Mouse (Mus musculus) midbrain, embryonic 15.5 days (tissue): ENCODE measurements around the gene Trim15. TPM values are rescaled to one million over a fixed set of nuclear protein-coding genes. Genes with fewer than 3 reads are reported as not detected.
"Not testable (repeated sequence)": the region's sequence is repeated elsewhere in the genome, so short reads cannot be mapped to it uniquely, and the experiment has no call there.

ENCODE experiments used
- ATAC-seq: fragments of 200-750 bp; cut with Nextera tagmentation; replicated peaks from 2 replicates; pipeline ENCODE4 v1.8.0; 2017; ENCODE audit warnings: moderate TSS enrichment
- H3K27ac ChIP-seq: fragments of 300-500 bp; sonication (generic); 2 replicates; pipeline ENCODE4 v1.5.1; 2015; ENCODE audit warnings: mild to moderate bottlenecking, inconsistent platforms
- H3K27me3 ChIP-seq: fragments of 300-500 bp; sonication (generic); replicated peaks from 2 replicates; pipeline ENCODE4 v1.6.1; 2015; ENCODE audit warnings: inconsistent platforms
- H3K36me3 ChIP-seq: fragments of 300-500 bp; sonication (generic); replicated peaks from 2 replicates; pipeline ENCODE4 v1.6.1; 2015; ENCODE audit warnings: inconsistent platforms
- H3K4me1 ChIP-seq: fragments of 300-500 bp; sonication (generic); 2 replicates; pipeline ENCODE4 v1.6.1; 2015; ENCODE audit warnings: inconsistent platforms
- H3K4me2 ChIP-seq: fragments of 300-500 bp; sonication (generic); 2 replicates; pipeline ENCODE4 v1.6.1; 2015; ENCODE audit warnings: inconsistent platforms, mild to moderate bottlenecking, moderate library complexity
- H3K4me3 ChIP-seq: fragments of 300-500 bp; sonication (generic); 2 replicates; pipeline ENCODE4 v1.5.1; 2015; ENCODE audit warnings: mild to moderate bottlenecking, inconsistent platforms
- H3K9ac ChIP-seq: fragments of 300-500 bp; sonication (generic); 2 replicates; pipeline ENCODE4 v1.6.1; 2015; ENCODE audit warnings: mild to moderate bottlenecking, inconsistent platforms
- H3K9me3 ChIP-seq: fragments of 300-500 bp; sonication (generic); 2 replicates; pipeline ENCODE4 v1.6.1; 2016; ENCODE audit warnings: inconsistent platforms
- WGBS: fragments of 180-500 bp; shearing (Covaris S2); methylation state at CpG from one replicate; pipeline ENCODE4 v1.1.7; 2015; ENCODE audit warnings: mixed read lengths; 5-methylcytosine and 5-hydroxymethylcytosine counted together
- polyA plus RNA-seq: library from polyadenylated mRNA; unstranded; fragments of >200 nt; fragmentation: Nextera tagmentation; extraction: Ambion mirVana; gene quantifications from 2 replicates; pipeline ENCODE4 v1.2.1, GENCODE M21; 2015

Gene Trim15
- polyA plus RNA-seq, 1 experiment from 2014 or later: 1.2 TPM

DNA sequence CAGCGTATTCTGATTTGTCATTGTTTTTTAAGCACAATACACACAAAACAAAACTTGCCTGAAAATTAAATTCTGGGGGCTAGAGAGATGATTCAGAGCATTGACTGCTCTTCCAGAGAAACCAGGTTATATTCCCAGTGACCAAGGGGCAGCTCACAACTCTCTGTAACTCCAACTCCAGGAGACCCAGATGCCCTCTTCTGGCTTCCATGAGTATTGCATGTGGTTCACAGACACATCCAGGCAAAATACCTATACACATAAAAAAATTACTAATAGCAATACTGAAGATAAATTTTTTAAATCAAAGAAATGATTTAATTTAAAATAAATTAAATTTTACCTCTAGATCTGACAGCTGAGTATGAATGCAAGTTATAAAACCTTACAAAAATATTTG lies 29.6 kb upstream of the Trim15 start:
- Histone ChIP-seq H3K4me2 (no peak overlapping the region), H3K27me3 (no peaks in the 10 kb centered on the region), H3K4me3 (no peak overlapping the region), H3K9ac (no peak overlapping the region), H3K9me3 (no peaks in the 10 kb centered on the region), H3K27ac (no peak overlapping the region), H3K36me3 (no peaks in the 10 kb centered on the region), H3K4me1 (no peaks in the 10 kb centered on the region)
- WGBS: 96% methylated on average over 1 of the region's 1 CpGs
- no peak for ATAC-seq

DNA sequence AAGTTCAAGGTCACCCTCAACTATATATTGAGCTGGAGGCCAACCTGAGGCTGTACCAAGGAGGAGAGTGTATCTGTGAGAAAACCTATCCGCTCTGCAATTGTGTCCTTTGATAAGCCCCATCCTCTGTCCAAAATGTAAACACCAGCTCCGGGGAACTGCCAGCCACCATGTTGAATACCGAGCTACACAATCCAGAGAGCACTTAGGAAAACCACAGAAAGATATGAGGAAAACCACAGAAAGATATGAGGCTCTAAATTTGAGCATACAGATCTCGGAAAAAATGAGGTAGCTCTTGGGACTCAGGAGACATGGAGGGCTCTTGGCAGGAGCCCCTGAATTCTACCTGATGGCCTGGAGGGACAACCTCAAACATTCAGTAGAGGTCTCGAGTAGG lies 26.4 kb upstream of the Trim15 start:
- H3K27me3 ChIP-seq: no peaks in the 10 kb centered on the region

DNA sequence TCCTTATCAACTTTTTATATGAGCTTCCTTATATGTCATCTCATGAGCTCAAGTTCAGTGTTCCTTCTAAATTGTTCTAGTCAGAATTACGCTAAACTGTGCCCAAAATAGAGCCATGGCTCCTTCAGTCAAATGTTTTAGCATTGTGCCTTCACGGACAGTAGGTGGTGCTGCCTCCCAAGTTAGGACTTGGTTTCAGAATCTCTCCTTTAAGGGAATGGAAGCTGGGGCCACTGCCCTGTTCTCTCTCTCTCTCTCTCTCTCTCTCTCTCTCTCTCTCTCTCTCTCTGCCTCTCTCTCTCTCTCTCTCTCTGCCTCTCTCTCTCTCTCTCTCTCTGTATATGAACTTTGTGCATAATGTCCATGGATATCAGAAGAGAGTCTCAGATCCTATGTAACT lies 25.4 kb upstream of the Trim15 start:
- Histone ChIP-seq H3K9ac (no peak overlapping the region), H3K36me3 (no peaks in the 10 kb centered on the region), H3K9me3 (no peaks in the 10 kb centered on the region), H3K27ac (no peak overlapping the region), H3K27me3 (no peaks in the 10 kb centered on the region), H3K4me2 (no peak overlapping the region), H3K4me3 (no peak overlapping the region), H3K4me1 (no peaks in the 10 kb centered on the region)
- peak; percentile 62; the same call in 1 of the 2 replicates for ATAC-seq
- WGBS: 12% methylated on average over 2 of the region's 2 CpGs

More for the DNA sequence above, 26.4 kb upstream of the Trim15 start:
- WGBS: 78% methylated on average over 5 of the region's 5 CpGs
- ATAC-seq: no peak
- H3K9me3 ChIP-seq: no peaks in the 10 kb centered on the region
- H3K4me2 ChIP-seq: no peak overlapping the region
- H3K27ac ChIP-seq: no peak overlapping the region
- no peaks in the 10 kb centered on the region for H3K36me3 ChIP-seq
- H3K9ac ChIP-seq: no peak overlapping the region
- H3K4me3 ChIP-seq: no peak overlapping the region
- H3K4me1 ChIP-seq: no peaks in the 10 kb centered on the region

DNA sequence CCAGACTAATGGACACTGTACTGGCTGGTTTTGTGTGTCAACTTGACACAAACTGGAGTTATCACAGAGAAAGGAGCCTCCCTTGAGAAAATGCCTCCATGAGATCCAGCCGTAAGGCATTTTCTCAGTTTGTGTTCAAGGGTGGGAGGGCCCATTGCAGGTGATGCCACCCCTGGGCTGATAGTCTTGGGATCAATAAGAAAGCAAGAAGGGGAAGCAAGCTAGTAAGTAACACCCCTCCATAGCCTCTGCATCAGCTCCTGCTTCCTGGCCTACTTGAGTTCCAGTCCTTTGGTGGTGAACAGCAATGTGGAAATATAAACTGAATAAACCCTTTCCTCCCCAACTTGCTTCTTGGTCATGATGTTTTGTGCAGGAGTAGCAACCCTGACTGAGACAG lies 24.5 kb upstream of the Trim15 start:
- not testable (repeated sequence) for H3K27ac ChIP-seq, H3K9ac ChIP-seq, H3K4me3 ChIP-seq, H3K4me2 ChIP-seq, H3K27me3 ChIP-seq, H3K4me1 ChIP-seq, H3K9me3 ChIP-seq, H3K36me3 ChIP-seq, ATAC-seq
- WGBS: 80% methylated on average over 1 of the region's 1 CpGs

DNA sequence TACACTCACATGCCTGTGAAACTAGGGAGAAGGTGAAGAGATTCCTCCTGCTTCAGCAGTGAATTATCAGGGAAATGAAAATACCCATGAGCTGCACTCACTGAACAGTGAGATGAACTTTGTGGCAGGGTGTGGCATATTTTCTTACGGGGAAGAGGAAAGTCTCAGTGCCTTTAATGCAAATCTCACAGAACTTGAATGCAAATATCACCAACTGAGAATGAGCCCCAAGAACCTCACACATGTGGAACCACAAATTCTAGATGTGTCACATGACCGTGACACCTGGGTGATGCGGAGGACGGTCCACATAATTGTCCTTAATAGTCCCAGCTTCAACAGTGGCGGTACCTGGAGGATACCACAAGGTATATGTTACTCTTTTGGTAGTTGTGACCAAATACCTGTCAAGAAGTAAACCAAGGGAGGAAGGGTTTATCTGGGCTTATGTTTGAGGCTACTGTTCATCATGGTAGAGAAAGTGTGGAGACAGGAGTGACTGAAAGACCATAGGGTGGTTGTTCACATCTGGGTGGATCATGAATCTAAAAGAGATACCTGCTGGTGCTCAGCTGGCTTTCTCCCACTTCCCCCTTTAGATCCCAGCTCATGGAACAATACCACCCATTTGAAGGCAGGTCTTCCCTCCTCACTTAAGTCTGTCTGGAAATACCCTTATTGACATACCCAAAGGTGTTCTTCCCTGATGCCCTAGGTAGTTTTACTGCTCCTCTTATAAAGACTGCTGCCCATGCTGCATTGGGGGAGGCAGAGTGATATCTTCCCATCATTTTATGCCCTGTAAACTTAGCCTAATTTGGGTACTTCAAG lies 23.3 kb upstream of the Trim15 start, which contains the start of gene Trim40:
Gene Trim40, minus strand, starts transcription at position 51 of the 831 bp plus-strand sequence.
- Histone ChIP-seq H3K27ac (no peak within 1 kb of the TSS), H3K4me3 (no peak within 1 kb of the TSS), H3K36me3 (no peaks in the 10 kb centered on the region), H3K9ac (no peak within 1 kb of the TSS), H3K4me2 (no peak within 1 kb of the TSS), H3K9me3 (no peaks in the 10 kb centered on the region), H3K27me3 (no peaks in the 10 kb centered on the region), H3K4me1 (no peaks in the 10 kb centered on the region)
- 89% methylated on average over 5 of the region's 5 CpGs for WGBS
- no peak for ATAC-seq

DNA sequence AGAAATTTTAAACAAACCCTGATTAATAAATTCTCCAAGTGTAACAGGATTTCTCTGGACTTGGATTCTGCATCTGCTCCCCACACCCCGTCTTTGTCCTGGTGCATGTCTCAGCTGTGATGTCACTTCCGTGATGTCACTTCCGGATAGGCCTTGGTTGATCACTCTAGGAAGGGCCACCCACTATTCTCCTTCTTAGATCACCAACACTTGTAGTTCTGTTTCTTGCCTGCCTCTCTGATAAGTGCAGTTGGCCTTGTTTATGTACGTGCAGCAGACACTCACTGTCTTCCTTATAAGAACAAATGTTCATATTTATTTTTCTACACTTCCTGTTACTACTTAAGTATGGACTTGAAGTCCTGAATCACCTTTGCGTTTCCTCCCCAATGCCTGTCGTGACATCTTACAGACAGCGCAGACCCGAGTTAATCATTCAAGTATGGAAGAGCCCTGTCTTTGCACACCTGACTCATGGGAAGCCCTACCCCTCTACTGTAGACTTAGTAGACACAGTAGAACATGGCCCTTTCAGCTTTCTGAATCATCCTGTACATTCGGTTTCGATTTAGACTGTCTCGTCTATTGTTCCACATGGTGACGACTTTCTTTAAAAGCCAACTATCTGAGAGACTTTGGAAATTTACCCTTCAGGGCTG lies 18.3 kb upstream of the Trim15 start:
- no peak for ATAC-seq
- Histone ChIP-seq H3K36me3 (no peaks in the 10 kb centered on the region), H3K27me3 (no peaks in the 10 kb centered on the region), H3K9me3 (no peaks in the 10 kb centered on the region), H3K4me3 (no peak overlapping the region), H3K4me2 (no peak overlapping the region), H3K9ac (no peak overlapping the region), H3K27ac (no peak overlapping the region), H3K4me1 (no peaks in the 10 kb centered on the region)
- WGBS: 93% methylated on average over 12 of the region's 12 CpGs

DNA sequence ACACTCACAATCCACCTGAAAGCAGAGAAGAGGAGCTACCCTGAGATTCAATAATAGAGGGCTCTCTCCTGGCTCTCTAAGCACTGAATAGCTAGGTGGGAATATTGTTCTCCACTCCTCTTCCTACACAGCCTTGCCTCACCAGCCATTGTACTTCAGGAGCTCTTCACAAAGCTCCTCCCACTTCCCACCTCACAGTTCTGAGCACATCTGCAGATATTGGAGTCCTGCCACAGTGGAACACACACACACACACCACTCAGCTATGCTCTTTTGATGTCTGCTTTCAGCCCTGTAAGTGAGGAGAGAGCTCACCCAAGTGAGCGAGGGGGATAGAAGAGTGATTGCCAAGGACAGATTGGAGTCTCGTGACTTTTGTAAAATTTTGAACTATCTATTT lies 16.3 kb upstream of the Trim15 start:
- no peaks in the 10 kb centered on the region for H3K9me3 ChIP-seq
- no peak overlapping the region for H3K27ac ChIP-seq
- no peak overlapping the region for H3K4me2 ChIP-seq
- no peak overlapping the region for H3K9ac ChIP-seq
- ATAC-seq: no peak
- H3K36me3 ChIP-seq: no peaks in the 10 kb centered on the region
- no peaks in the 10 kb centered on the region for H3K27me3 ChIP-seq
- no peaks in the 10 kb centered on the region for H3K4me1 ChIP-seq
- no peak overlapping the region for H3K4me3 ChIP-seq
- 70% methylated on average over 2 of the region's 2 CpGs for WGBS

DNA sequence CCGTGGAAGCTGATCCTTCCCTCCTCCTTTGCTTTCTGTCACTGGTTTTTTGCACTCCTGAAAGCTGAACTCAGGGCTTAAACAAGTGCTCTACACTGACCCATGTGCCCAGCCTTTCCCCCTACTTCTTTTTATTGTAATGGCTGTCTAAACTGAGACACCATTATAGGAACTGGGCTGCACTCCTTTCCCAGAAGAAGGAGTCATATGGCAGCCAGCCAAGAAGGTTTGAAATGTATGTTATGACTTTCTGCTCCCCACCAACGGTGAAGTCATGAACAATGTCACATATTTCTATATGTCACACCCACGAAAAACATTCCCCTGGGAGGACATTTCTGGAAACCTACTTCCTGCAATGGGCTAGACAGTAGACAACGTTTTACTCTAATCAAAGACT lies 7.6 kb upstream of the Trim15 start:
- H3K36me3 ChIP-seq: no peaks in the 10 kb centered on the region
- WGBS: 80% methylated on average over 4 of the region's 4 CpGs

DNA sequence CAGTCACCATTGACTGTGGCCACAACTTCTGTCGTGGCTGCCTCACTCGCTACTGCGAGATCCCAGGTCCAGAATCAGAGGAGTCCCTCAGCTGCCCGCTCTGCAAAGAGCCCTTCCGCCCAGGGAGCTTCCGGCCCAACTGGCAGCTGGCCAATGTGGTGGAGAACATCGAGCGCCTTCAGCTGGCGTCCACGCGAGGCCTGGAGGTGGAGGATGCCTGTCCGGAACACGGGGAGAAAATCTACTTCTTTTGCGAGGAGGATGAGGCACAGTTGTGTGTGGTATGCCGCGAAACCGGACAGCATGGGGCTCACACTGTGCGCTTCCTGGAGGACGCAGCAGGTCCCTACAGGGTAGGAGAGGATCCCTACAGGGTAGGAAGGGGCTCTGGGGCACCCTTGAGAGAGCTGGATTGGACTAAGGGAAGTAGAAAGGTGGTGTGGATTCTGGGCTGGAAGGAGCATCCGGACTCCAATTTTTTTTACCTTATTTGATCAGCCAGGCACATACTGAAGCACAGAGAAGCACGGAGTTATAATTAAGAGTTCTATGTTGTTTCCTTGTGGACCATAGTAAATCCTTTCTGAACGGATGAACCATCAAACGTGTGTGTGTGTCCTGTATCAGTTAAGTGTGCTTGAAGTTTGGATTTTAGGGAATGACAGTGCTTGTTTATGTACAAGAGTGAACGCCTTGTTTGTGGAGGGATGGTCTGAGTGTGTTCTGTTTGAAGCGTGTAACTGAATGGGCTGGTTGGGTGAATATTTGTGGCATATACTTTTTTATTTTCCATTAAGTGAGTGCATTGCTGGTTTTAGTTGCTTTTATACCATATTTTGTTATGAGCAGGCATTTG lies 3.2 kb upstream of the Trim15 start:
- Histone ChIP-seq H3K27ac (no peak overlapping the region), H3K27me3 (peaks cover 7% of the 10 kb centered on the region; the same call in 1 of the 2 replicates), H3K4me1 (peaks cover 8% of the 10 kb centered on the region), H3K4me2 (no peak overlapping the region), H3K36me3 (no peaks in the 10 kb centered on the region), H3K9ac (no peak overlapping the region), H3K4me3 (no peak overlapping the region), H3K9me3 (no peaks in the 10 kb centered on the region)
- ATAC-seq: no peak
- 79% methylated on average over 25 of the region's 25 CpGs for WGBS

More for the DNA sequence above, 7.6 kb upstream of the Trim15 start:
- H3K27ac ChIP-seq: no peak overlapping the region
- H3K4me2 ChIP-seq: no peak overlapping the region
- no peak overlapping the region for H3K9ac ChIP-seq
- no peaks in the 10 kb centered on the region for H3K4me1 ChIP-seq
- H3K27me3 ChIP-seq: no peaks in the 10 kb centered on the region
- H3K4me3 ChIP-seq: no peak overlapping the region
- ATAC-seq: no peak
- H3K9me3 ChIP-seq: no peaks in the 10 kb centered on the region

DNA sequence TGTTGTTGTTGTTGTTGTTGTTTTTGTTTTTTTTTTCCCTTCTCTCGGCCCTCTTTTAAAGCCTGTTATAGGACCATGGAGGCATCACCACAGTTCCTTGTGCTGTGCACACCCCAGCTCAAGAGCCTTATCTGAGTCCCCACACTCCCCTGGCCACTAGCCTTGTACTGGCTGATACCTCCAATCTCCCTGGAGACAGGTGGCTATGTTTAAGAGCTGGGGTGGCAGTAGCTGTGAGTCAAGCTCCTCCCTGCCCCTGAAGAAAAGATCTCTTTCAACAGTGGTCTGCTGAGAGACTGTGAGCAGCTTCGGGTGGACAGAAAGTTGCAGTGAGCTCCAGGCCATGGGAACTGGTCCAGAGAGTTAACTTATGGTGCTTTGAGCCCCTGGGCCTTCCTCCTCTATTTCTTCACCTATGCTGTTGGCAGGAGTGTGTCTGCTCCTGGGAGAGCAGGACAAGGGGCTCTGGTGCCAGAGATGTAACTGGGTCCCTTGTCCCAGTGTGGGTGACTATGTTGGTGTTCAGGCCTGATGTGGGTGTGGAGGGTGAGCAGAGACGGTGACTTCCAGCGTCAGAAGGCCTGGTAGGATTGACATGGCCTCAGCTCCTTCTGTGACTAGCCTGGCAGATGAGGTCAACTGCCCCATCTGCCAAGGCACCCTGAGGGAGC lies 2.4 kb upstream of the Trim15 start, which contains the start of gene Trim10:
Gene Trim10, plus strand, starts transcription at position 291 of the 671 bp plus-strand sequence.
- Histone ChIP-seq H3K4me2 (no peak within 1 kb of the TSS), H3K4me3 (no peak within 1 kb of the TSS), H3K9ac (no peak within 1 kb of the TSS), H3K4me1 (peaks cover 8% of the 10 kb centered on the region), H3K9me3 (no peaks in the 10 kb centered on the region), H3K27me3 (peaks cover 7% of the 10 kb centered on the region; the same call in 1 of the 2 replicates), H3K36me3 (no peaks in the 10 kb centered on the region), H3K27ac (no peak within 1 kb of the TSS)
- WGBS: 83% methylated on average over 4 of the region's 4 CpGs
- ATAC-seq: no peak

DNA sequence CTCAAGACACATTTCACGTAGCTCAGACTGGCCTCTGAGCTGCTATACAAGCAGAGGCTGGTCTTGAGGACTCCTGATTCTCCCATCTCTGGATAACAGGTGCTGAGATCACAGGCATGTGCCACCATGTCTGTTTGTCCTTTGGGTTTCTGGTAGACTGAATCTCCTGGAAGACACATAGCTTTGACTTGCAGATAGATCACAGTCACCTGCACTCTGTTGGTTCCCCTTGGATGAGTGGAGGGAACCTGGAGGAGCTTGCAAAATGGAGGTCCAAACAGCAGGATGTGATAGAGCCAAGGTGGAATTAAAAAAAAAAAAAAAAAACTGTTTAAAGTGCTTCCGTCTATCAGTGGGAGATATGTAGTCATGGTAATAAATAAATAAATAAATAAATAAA lies 1.8 kb upstream of the Trim15 start:
- 82% methylated on average over 2 of the region's 2 CpGs for WGBS
- no peak for ATAC-seq
- no peak overlapping the region for H3K9ac ChIP-seq
- no peaks in the 10 kb centered on the region for H3K36me3 ChIP-seq
- no peak overlapping the region for H3K4me3 ChIP-seq
- H3K27ac ChIP-seq: no peak overlapping the region
- peaks cover 7% of the 10 kb centered on the region; the same call in 1 of the 2 replicates for H3K27me3 ChIP-seq
- H3K9me3 ChIP-seq: no peaks in the 10 kb centered on the region
- peaks cover 8% of the 10 kb centered on the region for H3K4me1 ChIP-seq
- H3K4me2 ChIP-seq: no peak overlapping the region
